Mouse (Mus musculus) spleen, adult 2 months (tissue): ENCODE measurements around the gene Lce3f.

Source experiments
- CTCF ChIP-seq: fragments of 200-500 bp; IDR thresholded peaks from 2 replicates; pipeline ENCODE4 v1.5.1; 2011; ENCODE audit warnings: mild to moderate bottlenecking, inconsistent platforms; ENCODE audit not compliant: insufficient read depth, insufficient read length, insufficient replicate concordance; ENCODE audit errors: extremely low read depth
- POLR2A ChIP-seq: fragments of 200-500 bp; IDR thresholded peaks from 2 replicates; pipeline ENCODE4 v1.6.1; 2011; ENCODE audit warnings: low read depth, low read length, inconsistent platforms

DNA sequence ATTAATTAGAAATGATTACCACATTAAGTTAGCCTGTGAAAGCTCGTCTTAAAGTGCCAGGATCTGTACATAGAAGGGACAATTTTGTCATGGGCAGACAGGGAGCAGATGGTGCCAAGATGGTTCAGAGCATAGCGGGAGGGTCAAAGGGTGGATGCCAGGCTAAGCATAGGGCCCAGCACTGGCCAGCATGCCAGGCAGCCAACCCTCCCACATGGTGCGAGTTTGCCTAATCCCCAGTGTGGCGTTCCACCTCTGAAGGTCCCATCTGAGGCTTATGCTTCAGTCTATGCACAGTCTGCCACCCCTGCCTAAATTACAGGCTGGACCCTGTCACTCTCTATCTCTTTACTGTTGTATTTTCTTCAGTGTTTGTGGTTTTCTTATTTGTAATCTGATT lies 10.8 kb downstream of the Lce3f start:
- TF ChIP-seq POLR2A (no peak), CTCF (no peak)
